Mouse (Mus musculus): Measurements from ENCODE around the gene Cacnb2. TPM values are rescaled to one million over a fixed set of nuclear protein-coding genes. Genes with fewer than 3 reads are reported as not detected.

The Cacnb2 gene
- polyA plus RNA-seq, 1 experiment from 2014 or later: 4.0 TPM

- H3K9me3 ChIP-seq: no peaks in the 10 kb centered on the region
- H3K4me3 ChIP-seq: no peak overlapping the region
- H3K27ac ChIP-seq: no peak overlapping the region
- H3K27me3 ChIP-seq: no peaks in the 10 kb centered on the region
- no peak overlapping the region for H3K9ac ChIP-seq
- no peaks in the 10 kb centered on the region for H3K36me3 ChIP-seq
- ATAC-seq (ENCODE audit: low FRiP score): no peak
- WGBS: 81% methylated on average over 4 of the region's 4 CpGs
- H3K4me2 ChIP-seq: no peak overlapping the region
- H3K4me1 ChIP-seq (replicated peaks): no peaks in the 10 kb centered on the region
Measured at GRCm38 (mm10) chr2:14620891-14621290, 18.0 kb downstream of the Cacnb2 start.

- Histone ChIP-seq H3K36me3 (no peaks in the 10 kb centered on the region), H3K9ac (no peak overlapping the region), H3K9me3 (no peaks in the 10 kb centered on the region), H3K4me2 (no peak overlapping the region), H3K27me3 (no peaks in the 10 kb centered on the region), H3K4me3 (no peak overlapping the region), H3K27ac (no peak overlapping the region), H3K4me1 (replicated peaks) (no peaks in the 10 kb centered on the region)
- 89% methylated on average over 5 of the region's 5 CpGs for WGBS
- ATAC-seq (ENCODE audit: low FRiP score): no peak
Measured at GRCm38 (mm10) chr2:14623820-14624219, 20.9 kb downstream of the Cacnb2 start.

- H3K36me3 ChIP-seq: no peaks in the 10 kb centered on the region
- no peak overlapping the region for H3K9ac ChIP-seq
- H3K27ac ChIP-seq: no peak overlapping the region
- H3K27me3 ChIP-seq: no peaks in the 10 kb centered on the region
- no peaks in the 10 kb centered on the region for H3K9me3 ChIP-seq
- H3K4me1 ChIP-seq (replicated peaks): no peaks in the 10 kb centered on the region
- WGBS: 85% methylated on average over 9 of the region's 9 CpGs
- H3K4me3 ChIP-seq: no peak overlapping the region
- no peak overlapping the region for H3K4me2 ChIP-seq
- ATAC-seq (ENCODE audit: low FRiP score): no peak
Measured at GRCm38 (mm10) chr2:14629814-14630492, 27.1 kb downstream of the Cacnb2 start.

- Histone ChIP-seq H3K4me2 (no peak overlapping the region), H3K9ac (no peak overlapping the region), H3K4me3 (no peak overlapping the region), H3K27ac (no peak overlapping the region), H3K27me3 (no peaks in the 10 kb centered on the region), H3K4me1 (replicated peaks) (no peaks in the 10 kb centered on the region), H3K36me3 (no peaks in the 10 kb centered on the region), H3K9me3 (no peaks in the 10 kb centered on the region)
- WGBS: 92% methylated on average over 1 of the region's 1 CpGs
- no peak for ATAC-seq (ENCODE audit: low FRiP score)
Measured at GRCm38 (mm10) chr2:14631590-14631989, 28.7 kb downstream of the Cacnb2 start.

- Histone ChIP-seq H3K9ac (no peak overlapping the region), H3K27me3 (no peaks in the 10 kb centered on the region), H3K4me1 (replicated peaks) (no peaks in the 10 kb centered on the region), H3K9me3 (no peaks in the 10 kb centered on the region), H3K27ac (no peak overlapping the region), H3K4me2 (no peak overlapping the region), H3K36me3 (no peaks in the 10 kb centered on the region), H3K4me3 (no peak overlapping the region)
- ATAC-seq (ENCODE audit: low FRiP score): no peak
- 92% methylated on average over 2 of the region's 2 CpGs for WGBS
Measured at GRCm38 (mm10) chr2:14633202-14633601, 30.3 kb downstream of the Cacnb2 start.

- H3K27me3 ChIP-seq: no peaks in the 10 kb centered on the region
- no peak for ATAC-seq (ENCODE audit: low FRiP score)
- no peak overlapping the region for H3K4me3 ChIP-seq
- peaks cover 9% of the 10 kb centered on the region for H3K4me1 ChIP-seq (replicated peaks)
- H3K36me3 ChIP-seq: no peaks in the 10 kb centered on the region
- no peak overlapping the region for H3K4me2 ChIP-seq
- no peaks in the 10 kb centered on the region for H3K9me3 ChIP-seq
- 92% methylated on average over 4 of the region's 4 CpGs for WGBS
- no peak overlapping the region for H3K9ac ChIP-seq
- H3K27ac ChIP-seq: no peak overlapping the region
Measured at GRCm38 (mm10) chr2:14639266-14639665, 36.4 kb downstream of the Cacnb2 start.

- ATAC-seq (ENCODE audit: low FRiP score): no peak
- Histone ChIP-seq H3K36me3 (no peaks in the 10 kb centered on the region), H3K27me3 (no peaks in the 10 kb centered on the region), H3K4me1 (replicated peaks) (peaks cover 9% of the 10 kb centered on the region), H3K9ac (no peak overlapping the region), H3K4me3 (no peak overlapping the region), H3K4me2 (no peak overlapping the region), H3K27ac (no peak overlapping the region), H3K9me3 (no peaks in the 10 kb centered on the region)
- 93% methylated on average over 6 of the region's 6 CpGs for WGBS
Measured at GRCm38 (mm10) chr2:14639877-14640276, 37.0 kb downstream of the Cacnb2 start.

- H3K4me3 ChIP-seq: no peak overlapping the region
- no peak for ATAC-seq (ENCODE audit: low FRiP score)
- H3K9me3 ChIP-seq: no peaks in the 10 kb centered on the region
- H3K4me2 ChIP-seq: no peak overlapping the region
- no peaks in the 10 kb centered on the region for H3K27me3 ChIP-seq
- WGBS: 78% methylated on average over 2 of the region's 2 CpGs
- H3K9ac ChIP-seq: no peak overlapping the region
- no peaks in the 10 kb centered on the region for H3K36me3 ChIP-seq
- no peak overlapping the region for H3K27ac ChIP-seq
- peaks cover 9% of the 10 kb centered on the region for H3K4me1 ChIP-seq (replicated peaks)
Measured at GRCm38 (mm10) chr2:14641040-14641439, 38.2 kb downstream of the Cacnb2 start.

GRCm38 (mm10) chr2:14651268-14651667 lies 48.4 kb downstream of the Cacnb2 start:
- 83% methylated on average over 2 of the region's 2 CpGs for WGBS
- no peak overlapping the region for H3K9ac ChIP-seq
- no peak overlapping the region for H3K4me2 ChIP-seq
- no peaks in the 10 kb centered on the region for H3K9me3 ChIP-seq
- peaks cover 8% of the 10 kb centered on the region; the same call in 1 of the 2 replicates for H3K4me1 ChIP-seq (replicated peaks)
- no peaks in the 10 kb centered on the region for H3K27me3 ChIP-seq
- no peak overlapping the region for H3K27ac ChIP-seq
- no peaks in the 10 kb centered on the region for H3K36me3 ChIP-seq
- H3K4me3 ChIP-seq: no peak overlapping the region
- no peak for ATAC-seq (ENCODE audit: low FRiP score)

GRCm38 (mm10) chr2:14656673-14657072 lies 53.8 kb downstream of the Cacnb2 start:
- Histone ChIP-seq H3K36me3 (no peaks in the 10 kb centered on the region), H3K4me3 (no peak overlapping the region), H3K27ac (no peak overlapping the region), H3K27me3 (no peaks in the 10 kb centered on the region), H3K4me2 (no peak overlapping the region), H3K9ac (no peak overlapping the region), H3K4me1 (replicated peaks) (peaks cover 15% of the 10 kb centered on the region), H3K9me3 (no peaks in the 10 kb centered on the region)
- ATAC-seq (ENCODE audit: low FRiP score): peak; percentile 63
- WGBS: 47% methylated on average over 4 of the region's 4 CpGs

GRCm38 (mm10) chr2:14657205-14657844 lies 54.4 kb downstream of the Cacnb2 start:
- Histone ChIP-seq H3K36me3 (no peaks in the 10 kb centered on the region), H3K4me1 (replicated peaks) (peaks cover 15% of the 10 kb centered on the region), H3K9ac (no peak overlapping the region), H3K27ac (0 out of 2 replicates have a peak overlapping the region, but pooled peaks have one; percentile 36), H3K4me2 (no peak overlapping the region), H3K9me3 (no peaks in the 10 kb centered on the region), H3K4me3 (no peak overlapping the region), H3K27me3 (no peaks in the 10 kb centered on the region)
- 51% methylated on average over 3 of the region's 3 CpGs for WGBS
- peak; percentile 82 for ATAC-seq (ENCODE audit: low FRiP score)

- WGBS: 24% methylated on average over 1 of the region's 1 CpGs
- ATAC-seq (ENCODE audit: low FRiP score): no peak
- no peaks in the 10 kb centered on the region for H3K4me1 ChIP-seq (replicated peaks)
- H3K36me3 ChIP-seq: no peaks in the 10 kb centered on the region
- H3K4me3 ChIP-seq: no peak overlapping the region
- no peaks in the 10 kb centered on the region for H3K9me3 ChIP-seq
- no peak overlapping the region for H3K9ac ChIP-seq
- no peak overlapping the region for H3K4me2 ChIP-seq
- H3K27ac ChIP-seq: no peak overlapping the region
- H3K27me3 ChIP-seq: no peaks in the 10 kb centered on the region
Measured at GRCm38 (mm10) chr2:14665213-14665612, 62.3 kb downstream of the Cacnb2 start.

GRCm38 (mm10) chr2:14672117-14672516 lies 69.2 kb downstream of the Cacnb2 start:
- H3K4me3 ChIP-seq: no peak overlapping the region
- H3K4me1 ChIP-seq (replicated peaks): no peaks in the 10 kb centered on the region; the same call in 1 of the 2 replicates
- no peak overlapping the region for H3K4me2 ChIP-seq
- 96% methylated on average over 8 of the region's 8 CpGs for WGBS
- no peaks in the 10 kb centered on the region for H3K27me3 ChIP-seq
- no peaks in the 10 kb centered on the region for H3K9me3 ChIP-seq
- no peak overlapping the region for H3K27ac ChIP-seq
- H3K36me3 ChIP-seq: no peaks in the 10 kb centered on the region
- no peak for ATAC-seq (ENCODE audit: low FRiP score)
- no peak overlapping the region for H3K9ac ChIP-seq
